Mouse (Mus musculus) liver, adult 2 months (tissue): ENCODE results near the gene Rad51b.

Source experiments
- CTCF ChIP-seq: fragments of 200-500 bp; IDR thresholded peaks from 2 replicates; pipeline ENCODE4 v1.5.1; 2011; ENCODE audit warnings: low read depth, low read length, control low read depth
- POLR2A ChIP-seq: fragments of 200-500 bp; IDR thresholded peaks from 2 replicates; pipeline ENCODE4 v1.6.1; 2011; ENCODE audit warnings: low read length, control low read depth; ENCODE audit not compliant: insufficient read depth; ENCODE audit errors: extremely low read depth

GRCm38 (mm10) chr12:79514680-79515079 is 217.6 kb downstream of the Rad51b start:
- TF ChIP-seq CTCF (no peak), POLR2A (no peak)
